Mouse (Mus musculus) retina, embryonic 14.5 days (tissue): Measurements from ENCODE around the gene Itsn1.
A peak's percentile ranks its signal among the peaks of the same experiment; 100 is the strongest.

Experiments used
- DNase-seq: peaks from one replicate; pipeline ENCODE4 v3.0.0-alpha.2; 2015; ENCODE audit warnings: low spot score

Gene Itsn1

DNA sequence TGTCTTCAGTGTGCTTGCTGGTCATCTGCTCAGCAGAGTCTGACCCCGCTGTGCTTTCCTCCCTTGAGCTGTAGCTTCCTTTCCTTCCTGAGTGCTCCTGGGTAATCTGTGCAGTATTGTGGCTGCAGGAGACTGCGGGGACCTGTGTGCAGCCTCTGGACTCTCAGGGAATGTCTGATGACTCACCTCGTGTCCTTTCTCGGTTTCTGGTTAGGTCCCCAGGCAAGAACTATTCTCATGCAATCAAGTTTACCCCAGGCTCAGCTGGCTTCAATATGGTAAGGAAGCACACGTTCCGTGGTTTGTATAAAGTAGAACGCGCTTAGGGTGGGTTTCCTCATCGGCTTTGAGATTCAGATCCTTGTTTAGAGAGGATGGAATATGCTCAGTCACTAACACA lies 82.8 kb downstream of the Itsn1 start:
- DNase-seq, result no peak

DNA sequence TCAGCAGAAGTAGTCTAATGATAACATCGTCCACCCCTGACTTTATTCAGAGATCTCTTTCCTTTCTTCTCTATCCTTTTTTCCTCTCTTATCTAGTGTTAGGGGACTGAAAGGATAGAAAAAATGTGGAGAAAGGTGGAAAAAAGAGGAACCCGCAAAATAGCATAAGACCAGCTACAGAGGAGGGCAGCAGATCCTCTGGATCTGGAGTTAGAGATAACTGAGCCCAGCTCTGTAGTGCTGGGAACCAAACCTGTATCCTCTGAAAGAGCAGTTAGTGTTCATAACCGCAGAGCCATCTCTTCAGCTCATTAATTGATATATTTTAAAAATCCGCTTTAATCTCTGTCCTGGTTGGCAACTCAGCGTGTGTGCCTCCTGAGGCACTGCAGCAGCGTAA lies 84.5 kb downstream of the Itsn1 start:
- no peak for DNase-seq

DNA sequence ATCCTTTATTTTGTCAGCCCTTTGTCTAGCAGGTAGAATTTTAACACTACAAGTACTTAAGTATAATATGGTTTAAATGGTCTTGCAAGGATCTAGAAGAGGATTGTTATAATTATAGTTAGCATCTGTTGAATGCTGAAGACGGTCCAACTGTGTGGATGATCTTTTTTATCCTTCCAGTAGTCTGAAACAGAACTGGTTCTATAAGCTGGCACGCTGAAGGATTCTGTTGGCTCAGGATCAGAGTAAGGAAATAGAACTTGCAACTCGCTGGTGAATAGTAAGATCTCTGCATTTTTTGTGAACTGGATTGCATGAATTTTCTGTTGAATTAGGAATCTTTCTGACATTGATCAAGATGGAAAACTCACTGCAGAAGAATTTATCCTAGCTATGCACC lies 86.0 kb downstream of the Itsn1 start:
- no peak for DNase-seq

DNA sequence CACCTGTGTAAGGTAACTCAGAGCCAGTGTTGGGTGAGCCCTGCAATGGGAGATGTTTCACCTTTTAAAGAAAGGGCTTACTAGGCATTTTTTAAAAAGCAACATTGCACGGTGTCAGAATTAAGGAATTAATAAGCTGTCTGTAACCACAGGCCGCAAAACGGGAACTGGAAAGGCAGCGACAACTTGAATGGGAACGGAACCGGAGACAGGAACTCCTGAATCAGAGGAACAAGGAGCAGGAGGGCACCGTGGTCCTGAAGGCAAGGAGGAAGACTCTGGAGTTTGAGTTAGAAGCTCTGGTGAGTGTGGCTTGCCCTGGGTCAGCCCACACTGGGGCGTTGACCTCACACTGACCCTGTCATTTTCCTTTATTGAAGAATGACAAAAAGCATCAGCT lies 91.2 kb downstream of the Itsn1 start:
- DNase-seq, result no peak

DNA sequence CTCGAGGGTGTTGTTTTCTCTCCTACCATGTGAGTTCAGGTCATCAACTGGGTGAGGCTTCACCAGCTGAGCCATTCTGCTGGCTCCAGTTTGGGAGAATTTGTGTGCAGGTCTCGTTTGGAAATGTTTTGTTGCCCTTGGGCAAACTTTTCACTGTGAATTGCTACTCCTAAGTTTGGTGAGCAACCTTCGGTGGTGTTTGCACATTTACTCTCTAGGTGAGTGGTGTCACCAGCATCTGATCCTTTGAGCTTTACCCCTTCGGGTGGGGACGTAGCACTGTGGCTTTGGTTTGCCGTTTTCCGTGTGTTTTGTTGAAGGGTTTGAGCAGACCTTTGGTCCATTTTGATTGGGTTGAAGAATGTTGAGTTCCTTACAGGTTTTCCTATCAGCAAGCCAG lies 93.2 kb downstream of the Itsn1 start:
- no peak for DNase-seq

DNA sequence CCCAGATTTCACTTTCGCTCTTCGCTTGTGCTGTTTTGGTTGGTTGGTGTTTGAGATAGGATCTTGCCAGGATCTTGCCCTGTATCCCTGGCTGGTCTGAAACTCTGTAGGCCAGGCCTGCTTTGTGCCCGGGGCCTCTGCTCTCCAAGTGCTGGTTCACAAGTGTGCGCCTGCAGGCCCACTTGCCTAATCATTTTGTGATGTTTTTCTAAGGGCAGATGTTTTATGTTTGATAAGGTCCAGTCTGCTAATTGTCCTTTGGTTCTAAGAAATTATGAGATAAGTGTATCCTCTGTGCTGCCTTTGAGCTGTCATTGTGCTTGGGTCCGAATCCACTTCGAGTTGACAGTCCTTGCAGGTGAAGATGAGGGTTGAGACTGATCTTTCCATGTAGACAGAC lies 93.7 kb downstream of the Itsn1 start:
- no peak for DNase-seq

DNA sequence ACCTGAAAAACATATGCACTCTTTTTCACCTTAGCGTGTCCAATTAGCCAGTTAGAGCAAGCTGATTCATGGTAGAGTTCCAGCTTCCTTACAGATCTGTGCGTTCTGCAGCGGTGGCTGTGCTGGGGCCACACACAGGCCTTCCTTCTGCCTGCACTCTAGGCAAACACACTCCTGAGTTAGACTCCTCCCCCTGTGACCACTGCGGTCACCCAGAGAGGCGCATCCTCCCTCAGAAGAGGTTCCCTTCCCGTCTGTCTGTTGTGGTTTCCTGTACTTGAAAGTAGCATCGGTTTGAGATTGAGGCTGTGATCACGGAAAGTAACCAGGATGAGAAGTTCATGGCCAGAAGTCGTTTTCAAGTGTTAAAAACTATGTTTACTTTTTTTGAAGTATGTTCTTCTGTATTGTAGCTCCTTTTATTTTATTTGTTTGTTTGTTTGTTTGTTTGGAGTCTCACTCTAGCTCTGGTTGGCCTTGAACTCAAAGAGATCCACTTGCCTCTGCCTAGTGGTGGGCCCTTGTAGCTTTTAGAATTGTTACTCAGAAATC lies 96.8 kb downstream of the Itsn1 start:
- no peak for DNase-seq

DNA sequence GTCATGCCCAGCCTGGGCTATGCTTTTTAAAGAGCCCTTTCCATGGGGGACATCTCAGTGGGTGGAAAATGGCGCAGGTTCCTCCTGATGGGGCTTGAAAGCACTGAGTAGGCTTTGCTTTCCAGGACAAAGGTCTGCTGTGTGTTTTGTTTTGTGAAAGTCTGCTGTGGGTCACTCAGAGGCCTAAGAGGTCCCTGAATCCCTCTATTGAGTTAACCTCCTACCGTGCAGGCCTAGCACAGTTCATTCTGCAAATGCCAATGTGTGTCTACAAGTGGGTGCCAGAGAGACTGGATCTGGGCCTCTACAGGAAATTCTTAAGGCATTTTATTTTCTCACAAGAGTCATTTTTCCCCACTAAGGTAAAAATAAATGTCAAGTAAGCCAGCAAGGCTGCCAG lies 97.8 kb downstream of the Itsn1 start:
- DNase-seq, result no peak

DNA sequence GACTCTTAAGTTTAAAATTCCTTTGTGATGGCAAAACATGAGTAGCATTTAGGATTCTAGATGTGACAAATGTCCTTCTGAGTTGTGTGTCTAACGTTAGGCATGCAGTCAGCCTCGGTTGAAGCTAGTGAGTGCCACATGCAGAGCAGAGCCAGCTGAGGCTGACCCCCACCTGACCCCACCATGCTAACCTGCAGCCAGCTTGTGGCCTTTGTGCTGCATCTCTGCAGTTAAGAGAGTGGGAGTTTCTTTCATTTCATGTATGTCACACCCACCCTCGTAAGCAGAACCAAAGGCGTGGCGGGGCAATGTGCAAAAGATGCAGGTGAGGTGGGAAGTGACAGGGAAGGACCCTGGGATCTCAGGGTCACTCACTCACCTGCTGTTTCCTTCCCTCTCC lies 98.4 kb downstream of the Itsn1 start:
- DNase-seq, result no peak

DNA sequence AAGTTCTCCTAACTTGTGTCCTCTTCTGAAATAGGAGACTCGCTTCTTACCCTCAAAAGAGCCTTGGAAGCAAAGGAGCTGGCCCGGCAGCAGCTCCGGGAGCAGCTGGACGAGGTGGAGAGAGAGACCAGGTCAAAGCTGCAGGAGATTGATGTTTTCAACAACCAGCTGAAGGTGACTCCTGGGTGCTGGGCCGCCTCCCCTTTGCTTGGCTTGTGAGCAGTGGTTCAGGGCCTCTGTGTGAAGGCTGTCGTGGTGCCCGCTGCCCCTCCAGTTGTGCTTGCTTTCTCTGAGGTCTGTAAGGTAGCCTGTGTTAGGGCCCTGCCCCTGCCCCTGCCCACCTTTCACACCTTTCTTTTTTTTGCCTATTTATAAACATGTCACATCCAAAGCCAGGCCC lies 99.1 kb downstream of the Itsn1 start:
- no peak for DNase-seq

DNA sequence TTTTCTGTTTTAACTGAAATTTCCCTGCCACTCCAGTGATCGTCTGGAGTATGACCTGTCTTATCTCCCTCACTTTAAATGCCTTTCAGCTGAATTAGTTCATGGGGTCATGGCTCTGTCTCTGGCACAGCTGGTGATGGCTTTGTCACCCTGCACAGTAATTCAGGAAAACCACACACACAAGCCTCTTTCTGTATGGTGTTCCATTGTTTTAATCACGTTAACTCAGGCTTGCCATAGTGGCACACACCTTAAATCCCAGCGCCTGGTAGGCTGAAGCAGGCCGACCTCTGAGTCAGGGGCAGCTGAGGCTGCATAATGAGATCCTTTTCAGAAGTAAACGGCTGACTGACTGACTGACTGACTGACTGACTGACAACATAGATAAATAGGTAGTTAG lies 99.5 kb downstream of the Itsn1 start:
- no peak for DNase-seq

DNA sequence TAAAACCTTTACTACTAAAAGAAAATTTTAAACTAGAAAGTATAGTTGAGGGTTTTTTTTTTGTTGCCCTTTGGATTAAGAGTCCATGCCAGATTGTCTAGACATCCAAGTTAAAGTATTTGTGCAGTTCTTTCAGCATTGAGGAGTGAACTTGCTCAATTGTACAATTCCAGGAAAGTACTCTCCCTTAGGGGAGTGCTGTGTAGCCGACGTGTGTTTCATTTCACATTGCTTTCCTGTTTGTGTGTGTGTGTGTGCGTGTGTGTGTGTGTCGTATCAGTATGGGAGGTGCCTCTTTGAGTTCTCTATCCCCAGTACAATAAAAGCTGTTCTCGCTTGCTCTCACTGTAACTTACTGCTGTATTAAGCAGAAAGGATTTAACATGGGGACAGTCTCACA lies 100.0 kb downstream of the Itsn1 start:
- no peak for DNase-seq

DNA sequence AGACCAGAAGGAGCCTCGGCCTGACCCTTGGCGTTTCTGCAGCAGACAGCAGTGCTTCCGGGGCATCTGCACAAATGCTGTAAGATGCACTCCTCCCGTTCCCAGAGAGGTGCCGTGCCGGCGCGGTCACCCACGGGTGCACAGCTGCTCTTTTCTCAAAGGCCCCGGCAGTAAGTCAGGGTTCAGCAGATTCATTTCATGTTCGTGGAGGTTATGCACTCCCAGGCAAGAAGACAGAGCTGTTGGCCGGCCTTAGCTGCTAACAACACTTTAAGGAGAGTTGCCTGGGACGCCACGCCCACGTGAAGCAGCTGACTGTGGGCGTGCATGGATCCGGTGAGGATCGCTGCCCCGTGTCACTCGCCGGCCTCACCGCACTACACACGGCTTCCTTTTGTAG lies 101.2 kb downstream of the Itsn1 start:
- no peak for DNase-seq

DNA sequence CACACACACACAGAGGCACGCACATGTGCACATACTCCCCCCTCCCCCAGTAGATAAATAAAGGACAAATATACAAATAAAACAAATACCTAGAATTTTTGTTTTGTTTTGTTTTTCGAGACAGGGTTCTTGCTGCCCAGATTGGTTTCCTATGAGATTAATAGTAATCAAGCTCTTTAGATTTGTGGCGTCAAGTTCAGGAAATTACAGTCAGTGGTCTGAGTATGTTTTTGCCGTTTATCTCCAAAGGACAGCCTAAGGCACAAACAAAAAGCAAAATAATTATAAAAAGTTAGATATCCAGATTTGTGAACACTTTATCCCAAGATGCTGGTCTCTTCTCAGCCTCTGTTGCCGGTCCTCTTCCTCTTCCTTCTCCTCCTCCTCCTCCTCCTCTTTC lies 104.0 kb downstream of the Itsn1 start:
- no peak for DNase-seq

DNA sequence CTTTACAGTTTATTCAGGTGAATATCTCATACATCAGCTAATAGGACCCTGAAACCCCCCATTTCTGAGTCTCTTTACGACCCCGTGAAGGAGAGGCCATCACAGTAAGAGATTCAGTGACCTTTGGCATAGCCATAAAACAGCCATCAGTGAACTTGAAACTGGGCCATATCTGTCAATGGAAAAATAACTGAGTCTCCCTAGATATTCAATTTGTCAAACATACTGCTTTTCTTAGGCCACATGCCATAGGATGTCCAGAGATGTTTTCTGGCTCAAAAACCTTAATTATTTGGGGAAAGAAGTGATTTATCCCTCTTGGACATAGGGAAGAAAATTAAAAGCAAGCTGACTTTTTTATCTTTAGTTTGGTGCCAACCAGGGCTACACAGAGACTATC lies 104.5 kb downstream of the Itsn1 start:
- DNase-seq, result no peak

DNA sequence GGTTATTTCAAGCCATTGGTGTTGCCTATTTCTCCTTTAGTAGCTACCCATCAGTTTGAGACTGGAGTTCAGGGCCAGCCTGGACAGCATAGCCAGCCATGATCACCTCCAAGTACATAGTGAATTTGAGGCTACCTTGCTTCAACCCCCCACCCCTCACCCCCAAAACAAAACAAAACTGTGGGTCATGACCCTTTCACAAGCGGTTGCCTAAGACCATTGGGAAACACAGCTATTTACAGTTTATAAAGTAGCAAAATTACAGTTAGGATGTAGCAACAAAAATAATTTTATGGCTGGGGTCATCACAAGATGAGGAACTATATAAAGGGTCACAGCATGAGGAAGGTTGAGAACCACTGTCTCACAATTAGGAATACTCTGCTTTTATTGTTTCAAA lies 104.9 kb downstream of the Itsn1 start:
- no peak for DNase-seq

DNA sequence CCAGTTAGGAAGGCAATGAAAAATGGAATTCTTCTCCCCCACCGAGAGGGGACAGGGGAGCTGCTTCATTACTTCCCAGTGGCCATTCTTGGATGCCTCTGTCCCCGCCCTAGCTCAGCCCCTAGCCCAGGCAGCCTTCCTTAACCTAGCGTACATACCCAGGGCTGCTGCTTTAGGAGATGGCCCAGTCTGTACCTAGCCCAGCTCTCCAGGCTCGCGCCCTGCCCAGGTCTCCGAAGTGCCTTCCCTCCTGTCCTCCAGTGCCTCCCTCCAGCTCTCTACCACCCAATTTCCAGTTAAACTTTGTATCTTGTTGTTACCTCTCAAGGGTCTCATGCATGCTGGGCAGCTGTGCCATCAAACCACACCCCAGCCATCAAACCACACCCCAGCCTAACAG lies 106.7 kb downstream of the Itsn1 start:
- no peak for DNase-seq

DNA sequence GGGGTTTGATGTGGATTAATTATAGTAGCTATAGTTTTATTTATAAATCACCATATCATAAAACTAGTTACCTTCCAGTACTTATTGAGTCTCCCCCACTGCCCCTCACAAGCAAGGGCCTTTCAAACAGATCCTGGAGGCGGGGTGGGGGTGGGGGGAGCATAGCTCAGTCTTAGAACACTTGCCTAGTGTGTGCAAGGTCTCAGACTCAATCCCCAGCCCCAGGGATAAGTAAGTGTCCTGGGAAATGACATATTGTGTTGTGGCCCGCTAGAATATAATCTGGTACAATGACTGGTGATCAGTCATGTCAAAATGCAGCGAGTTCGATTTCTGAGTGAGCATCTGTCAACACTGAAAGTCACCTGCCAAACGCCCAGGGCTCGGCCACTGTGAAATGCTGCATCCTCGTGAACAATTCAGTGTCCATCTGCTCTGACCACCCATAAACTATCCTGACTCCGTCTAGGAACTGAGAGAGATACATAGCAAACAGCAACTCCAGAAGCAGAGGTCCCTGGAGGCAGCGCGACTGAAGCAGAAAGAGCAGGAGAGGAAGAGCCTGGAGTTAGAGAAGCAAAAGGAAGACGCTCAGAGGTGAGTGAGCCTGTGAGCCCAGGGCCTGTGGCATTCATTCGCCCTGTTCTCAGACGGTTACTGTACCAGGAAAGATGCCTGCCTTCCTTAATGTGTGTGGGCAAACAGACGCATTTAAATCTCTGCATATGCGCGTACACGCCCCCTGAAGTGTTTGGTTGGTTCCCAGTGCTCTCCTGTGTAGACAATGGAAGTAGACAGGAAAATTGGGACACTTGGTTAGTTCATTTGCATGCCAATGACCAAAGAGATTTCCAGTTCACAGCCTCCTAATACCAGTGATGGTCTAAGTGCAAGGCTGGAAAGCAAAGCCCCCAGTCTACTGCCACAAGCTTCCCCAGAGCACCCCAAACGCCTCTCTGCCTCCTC lies 107.8 kb downstream of the Itsn1 start:
- peak; percentile 69 for DNase-seq

DNA sequence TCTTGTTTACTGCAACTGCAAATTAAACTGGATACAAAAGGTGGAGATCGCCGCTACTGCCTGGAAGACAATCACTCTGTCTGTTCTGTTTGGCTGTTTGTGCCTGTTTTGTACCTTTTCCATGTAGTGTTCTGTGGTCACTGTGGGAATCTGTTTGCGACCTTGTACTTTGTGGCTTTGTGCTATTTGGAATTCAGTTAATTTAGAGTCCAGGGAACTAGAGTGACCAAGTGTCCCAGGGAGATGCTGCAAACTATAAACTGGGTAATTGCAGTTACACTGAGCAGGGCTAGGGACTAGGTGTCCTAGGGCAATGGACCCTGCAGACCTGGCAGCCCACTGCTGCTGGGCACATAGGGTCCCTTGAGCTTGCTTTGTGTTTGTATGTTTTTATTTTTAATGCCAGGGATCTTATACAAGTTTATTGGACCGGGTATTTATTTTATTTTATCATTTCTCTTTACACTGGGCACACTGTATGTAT lies 108.5 kb downstream of the Itsn1 start:
- DNase-seq, result no peak

DNA sequence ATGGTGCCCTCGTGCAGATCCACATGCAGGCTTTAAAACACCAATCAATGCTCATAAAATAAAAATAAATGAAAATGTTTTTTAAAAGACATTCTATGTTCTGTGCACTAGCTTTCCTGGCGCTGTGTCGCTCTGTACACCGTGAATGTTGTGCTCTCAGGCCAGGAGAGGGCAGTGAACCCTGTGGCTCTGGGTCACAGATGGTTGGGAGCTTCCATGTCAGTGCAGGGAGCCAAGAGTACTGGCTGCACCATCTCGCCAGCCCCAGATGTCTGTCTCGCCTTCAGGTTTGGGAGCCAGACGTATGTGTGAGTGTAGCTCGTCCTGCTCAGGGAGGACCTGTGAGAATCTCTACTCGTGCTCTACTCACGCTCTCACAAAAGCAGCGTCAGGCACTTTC lies 109.7 kb downstream of the Itsn1 start:
- no peak for DNase-seq

DNA sequence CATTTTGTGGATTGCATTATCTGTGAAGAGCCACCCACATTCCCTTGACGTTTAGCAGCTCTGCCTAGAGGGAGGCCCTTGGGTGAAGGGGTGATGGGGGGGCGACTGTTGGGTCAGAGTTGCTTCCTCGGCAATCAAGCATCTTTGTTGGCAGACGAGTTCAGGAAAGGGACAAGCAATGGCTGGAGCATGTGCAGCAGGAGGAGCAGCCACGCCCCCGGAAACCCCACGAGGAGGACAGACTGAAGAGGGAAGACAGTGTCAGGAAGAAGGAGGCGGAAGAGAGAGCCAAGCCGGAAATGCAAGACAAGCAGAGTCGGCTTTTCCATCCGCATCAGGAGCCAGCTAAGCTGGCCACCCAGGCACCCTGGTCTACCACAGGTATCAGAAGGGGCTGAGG lies 110.4 kb downstream of the Itsn1 start:
- no peak for DNase-seq

DNA sequence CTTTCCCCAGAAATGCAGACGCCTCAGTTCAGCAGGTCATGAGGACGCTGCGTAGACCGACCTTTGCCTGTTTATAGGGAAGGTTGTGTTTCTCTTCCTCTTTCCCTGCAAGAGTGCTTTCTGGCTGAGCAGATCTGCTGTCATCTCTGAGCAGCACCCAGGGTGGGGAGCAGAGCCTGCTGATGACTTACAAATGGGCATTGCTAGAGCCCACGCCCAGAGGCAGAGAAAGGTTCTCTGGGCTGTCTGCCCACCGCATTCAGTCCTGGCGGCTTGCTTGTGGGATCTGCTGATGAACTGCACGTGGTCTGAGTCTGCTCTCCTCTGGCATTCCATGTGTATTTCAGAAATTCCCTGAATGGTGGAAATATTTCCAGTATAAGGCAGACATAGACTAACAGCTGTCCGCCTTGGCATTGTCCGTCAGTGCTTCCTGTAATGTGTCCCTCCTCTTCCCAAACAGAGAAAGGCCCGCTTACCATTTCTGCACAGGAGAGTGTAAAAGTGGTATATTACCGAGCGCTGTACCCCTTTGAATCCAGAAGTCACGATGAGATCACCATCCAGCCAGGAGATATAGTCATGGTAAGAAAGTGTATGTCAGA lies 112.0 kb downstream of the Itsn1 start:
- no peak for DNase-seq

DNA sequence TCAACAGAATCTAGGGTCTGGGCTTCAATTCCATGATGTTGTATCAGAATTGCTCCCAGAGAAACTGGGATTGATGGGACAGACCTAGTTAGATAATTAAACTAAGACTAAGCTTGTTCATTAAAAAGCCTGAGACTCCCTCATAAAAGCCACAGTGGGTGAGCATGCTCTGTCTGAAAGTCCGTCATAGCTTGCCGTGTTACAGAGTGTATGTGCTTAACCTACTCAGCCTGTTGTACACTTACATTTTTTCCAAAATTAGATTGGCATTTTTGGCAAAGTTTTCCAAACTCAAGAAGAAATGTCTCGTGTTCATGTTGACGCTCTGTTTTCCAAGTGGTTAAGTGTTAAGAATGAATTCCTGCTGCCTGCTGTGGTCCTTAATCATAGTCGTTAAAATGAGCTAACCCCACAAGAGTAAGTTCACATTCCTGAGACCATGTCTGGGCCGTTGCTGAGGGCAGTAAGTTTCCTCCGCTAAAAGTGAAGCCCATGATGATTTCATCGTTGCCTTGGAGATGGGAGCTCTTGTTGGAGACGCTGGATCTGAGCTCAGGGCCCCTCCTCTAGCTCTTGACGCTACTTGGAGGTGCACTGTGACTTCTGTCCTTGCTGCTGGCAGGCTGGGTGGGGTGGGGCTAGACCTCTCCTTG lies 117.1 kb downstream of the Itsn1 start:
- peak; percentile 58 for DNase-seq
